Mouse (Mus musculus) midbrain, postnatal 0 days (tissue): ENCODE measurements at regions not wholly inside any gene's neighbourhood (a gene's known extent, or its start where the extent isn't known, plus 50 kb on each side); places are given as distances from the start of the nearest gene placed in this dataset.
A peak's percentile ranks its signal among the peaks of the same experiment; 100 is the strongest.

Source experiments
- ATAC-seq: fragments of 200-750 bp; cut with Nextera tagmentation; 2 replicates; pipeline ENCODE4 v1.8.0; 2017; ENCODE audit warnings: moderate number of reproducible peaks, mild to moderate bottlenecking, moderate TSS enrichment, moderate library complexity; ENCODE audit not compliant: low FRiP score
- DNase-seq: peaks from one replicate; pipeline ENCODE4 v3.0.0-alpha.2; 2015; ENCODE audit warnings: low spot score
- H3K27ac ChIP-seq: fragments of 300-500 bp; sonication (generic); 2 replicates; pipeline ENCODE4 v1.5.1; 2014; ENCODE audit warnings: low read depth, mild to moderate bottlenecking, low read length, mixed read lengths
- H3K27me3 ChIP-seq: fragments of 300-500 bp; sonication (generic); 2 replicates; pipeline ENCODE4 v1.6.1; 2014; ENCODE audit warnings: low read length, control low read depth, mixed read lengths; ENCODE audit not compliant: insufficient read depth
- H3K36me3 ChIP-seq: fragments of 300-500 bp; sonication (generic); 2 replicates; pipeline ENCODE4 v1.6.1; 2014; ENCODE audit warnings: low read length, control low read depth, mixed read lengths; ENCODE audit not compliant: insufficient read depth
- H3K4me1 ChIP-seq: fragments of 300-500 bp; sonication (generic); 2 replicates; pipeline ENCODE4 v1.6.1; 2014; ENCODE audit warnings: mild to moderate bottlenecking, control low read depth, antibody characterized with exemption, low read length, mixed read lengths; ENCODE audit not compliant: insufficient read depth
- H3K4me2 ChIP-seq: fragments of 300-500 bp; sonication (generic); 2 replicates; pipeline ENCODE4 v1.6.1; 2014; ENCODE audit warnings: low read depth, mild to moderate bottlenecking, low read length, mixed read lengths; ENCODE audit not compliant: poor library complexity, severe bottlenecking
- H3K4me3 ChIP-seq: fragments of 300-500 bp; sonication (generic); 2 replicates; pipeline ENCODE4 v1.5.1; 2014; ENCODE audit warnings: low read depth, mild to moderate bottlenecking, low read length, moderate library complexity
- H3K9ac ChIP-seq: fragments of 300-500 bp; sonication (generic); replicated peaks from 2 replicates; pipeline ENCODE4 v1.6.1; 2014; ENCODE audit warnings: mild to moderate bottlenecking, low read length, moderate library complexity, mixed read lengths; ENCODE audit not compliant: poor library complexity, severe bottlenecking
- H3K9me3 ChIP-seq: fragments of 300-500 bp; sonication (generic); 2 replicates; pipeline ENCODE4 v1.6.1; 2016; ENCODE audit warnings: low read length, control low read depth
- CTCF ChIP-seq: IDR thresholded peaks from 2 replicates; pipeline ENCODE4 v1.5.1; 2016; ENCODE audit warnings: antibody characterized with exemption, mild to moderate bottlenecking
- WGBS: fragments of 180-500 bp; shearing (Covaris S2); extraction: QIAGEN DNeasy Blood & Tissue Kit; methylation state at CpG from one replicate; pipeline ENCODE4 v1.1.7; 2014; 5-methylcytosine and 5-hydroxymethylcytosine counted together

DNA sequence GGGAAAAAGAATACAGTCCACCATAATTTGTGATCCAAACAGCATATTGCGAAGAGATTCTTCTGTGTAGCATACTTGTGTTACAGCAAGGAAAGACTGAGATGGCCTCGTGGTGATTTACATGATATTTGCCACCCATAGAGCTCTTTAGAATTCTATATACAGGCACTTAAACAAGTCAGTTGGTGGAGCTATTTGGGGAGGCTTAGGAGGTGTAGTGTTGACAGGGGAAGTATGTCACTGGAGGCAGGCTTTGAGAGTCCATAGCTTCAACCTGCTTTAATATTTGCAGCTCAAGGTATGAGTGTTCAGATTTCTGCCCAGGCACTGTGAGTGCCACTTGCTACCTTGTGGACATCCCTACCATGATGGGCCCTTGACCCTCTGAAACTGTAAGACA lies 187.3 kb downstream of the Ostf1 start:
- Histone ChIP-seq H3K27ac (no peak overlapping the region), H3K4me2 (no peak overlapping the region), H3K9ac (no peak overlapping the region), H3K36me3 (no peaks in the 10 kb centered on the region), H3K27me3 (no peaks in the 10 kb centered on the region), H3K9me3 (no peaks in the 10 kb centered on the region), H3K4me1 (no peaks in the 10 kb centered on the region), H3K4me3 (no peak overlapping the region)
- 71% methylated on average over 2 of the region's 2 CpGs for WGBS
- no peak for ATAC-seq
- TF ChIP-seq CTCF = no peak
- no peak for DNase-seq

- H3K4me1 ChIP-seq = no peaks in the 10 kb centered on the region
- DNase-seq (no peak), ATAC-seq (no peak)
- H3K4me3 ChIP-seq = no peak overlapping the region
- no peak overlapping the region for H3K4me2 ChIP-seq
- H3K9ac ChIP-seq = no peak overlapping the region
- no peak for TF ChIP-seq CTCF
- 64% methylated on average over 3 of the region's 3 CpGs for WGBS
- H3K9me3 ChIP-seq = no peaks in the 10 kb centered on the region
- H3K27ac ChIP-seq = no peak overlapping the region
- H3K36me3 ChIP-seq = no peaks in the 10 kb centered on the region
- no peaks in the 10 kb centered on the region for H3K27me3 ChIP-seq
These were observed 195.3 kb downstream of the Ostf1 start for GRCm38 (mm10) chr19:18436351-18436750.

GRCm38 (mm10) chr19:18420381-18420785 lies 211.2 kb downstream of the Ostf1 start:
- ATAC-seq = no peak
- WGBS = 71% methylated on average over 9 of the region's 9 CpGs
- Histone ChIP-seq H3K27me3 (no peaks in the 10 kb centered on the region), H3K36me3 (no peaks in the 10 kb centered on the region), H3K9ac (no peak overlapping the region), H3K9me3 (no peaks in the 10 kb centered on the region), H3K4me3 (no peak overlapping the region), H3K4me1 (no peaks in the 10 kb centered on the region), H3K27ac (no peak overlapping the region), H3K4me2 (no peak overlapping the region)
- TF ChIP-seq CTCF = no peak
- peak; percentile 28 for DNase-seq

GRCm38 (mm10) chr19:18418548-18418947 lies 213.1 kb downstream of the Ostf1 start:
- H3K27me3 ChIP-seq = no peaks in the 10 kb centered on the region
- no peak overlapping the region for H3K27ac ChIP-seq
- ATAC-seq = no peak
- TF ChIP-seq CTCF = no peak
- H3K36me3 ChIP-seq = no peaks in the 10 kb centered on the region
- H3K9me3 ChIP-seq = no peaks in the 10 kb centered on the region
- no peak overlapping the region for H3K4me3 ChIP-seq
- no peak overlapping the region for H3K4me2 ChIP-seq
- 82% methylated on average over 6 of the region's 6 CpGs for WGBS
- no peak overlapping the region for H3K9ac ChIP-seq
- H3K4me1 ChIP-seq = no peaks in the 10 kb centered on the region
- peak; percentile 8 for DNase-seq

GRCm38 (mm10) chr19:18377466-18378089 lies 254.0 kb downstream of the Ostf1 start:
- Histone ChIP-seq H3K9ac (no peak overlapping the region), H3K27ac (no peak overlapping the region), H3K4me3 (no peak overlapping the region), H3K9me3 (no peaks in the 10 kb centered on the region), H3K27me3 (no peaks in the 10 kb centered on the region), H3K36me3 (no peaks in the 10 kb centered on the region), H3K4me2 (no peak overlapping the region), H3K4me1 (no peaks in the 10 kb centered on the region)
- WGBS = 48% methylated on average over 4 of the region's 4 CpGs
- ATAC-seq (peak; percentile 27; the same call in 1 of the 2 replicates), DNase-seq (peak; percentile 1)
- no peak for TF ChIP-seq CTCF

- no peak for ATAC-seq
- no peak overlapping the region for H3K27ac ChIP-seq
- no peak overlapping the region for H3K4me3 ChIP-seq
- no peaks in the 10 kb centered on the region for H3K36me3 ChIP-seq
- H3K9ac ChIP-seq = no peak overlapping the region
- DNase-seq = no peak
- TF ChIP-seq CTCF = no peak
- H3K27me3 ChIP-seq = no peaks in the 10 kb centered on the region
- 93% methylated on average over 6 of the region's 6 CpGs for WGBS
- no peaks in the 10 kb centered on the region for H3K4me1 ChIP-seq
- H3K4me2 ChIP-seq = no peak overlapping the region
- no peaks in the 10 kb centered on the region for H3K9me3 ChIP-seq
These were observed 263.0 kb downstream of the Ostf1 start for GRCm38 (mm10) chr19:18368612-18369011.
